Mouse (Mus musculus): ENCODE results near the gene 5530400C23Rik. TPM values are rescaled to one million over a fixed set of nuclear protein-coding genes. Genes with fewer than 3 reads are reported as not detected.
"Not testable (repeated sequence)": the region's sequence is repeated elsewhere in the genome, so short reads cannot be mapped to it uniquely, and the experiment has no call there.

5530400C23Rik gene
- not detected in 2 replicates for polyA plus RNA-seq (2012)

DNA sequence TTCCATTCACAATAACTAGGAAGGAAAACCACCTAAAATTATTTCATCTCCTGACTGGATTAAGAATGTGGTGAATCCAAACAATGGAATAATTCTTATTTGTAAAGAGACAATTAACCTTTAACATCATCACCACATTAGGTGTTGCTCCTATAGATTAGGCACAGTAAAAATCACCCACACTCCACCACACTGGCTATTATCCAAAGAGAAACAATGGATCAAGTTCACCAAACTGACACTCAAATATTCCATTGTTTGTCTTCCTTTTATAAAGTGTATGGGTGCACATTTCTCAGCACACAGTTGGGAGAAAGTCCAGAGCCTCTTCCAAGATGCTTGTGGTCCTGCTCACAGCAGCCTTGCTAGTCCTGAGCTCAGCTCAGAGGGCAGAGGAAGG, at the start of gene 5530400C23Rik:
Gene 5530400C23Rik (plus strand): TSS at position 301 of the 400 bp plus-strand sequence.
- TF ChIP-seq GATA1 (IDR thresholded peaks at IDR 0.05; ENCODE audit: low read length) = not testable (repeated sequence)

GRCm38 (mm10) chr6:133305952-133306715, 14.1 kb downstream of the 5530400C23Rik start:
- no peak for TF ChIP-seq GATA1 (IDR thresholded peaks at IDR 0.05; ENCODE audit: low read length)

DNA sequence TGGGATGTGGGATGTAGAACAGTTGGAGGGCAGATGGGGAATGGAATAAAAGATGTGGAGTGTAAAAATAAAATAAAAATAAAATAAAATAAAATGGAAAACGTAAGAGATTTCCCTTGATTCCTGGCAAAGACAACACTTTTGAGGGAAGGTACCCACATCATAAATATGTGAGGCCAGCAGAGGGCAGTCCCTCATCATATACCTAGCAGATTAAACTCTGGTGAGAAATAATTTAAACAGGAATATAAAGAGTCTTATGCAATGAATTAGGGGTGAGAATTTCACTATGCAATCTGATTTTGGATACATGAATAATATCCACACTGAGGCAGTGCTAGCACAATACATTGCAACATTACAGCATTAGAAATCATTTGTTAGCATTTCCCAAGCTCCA, 46.5 kb downstream of the 5530400C23Rik start:
- TF ChIP-seq GATA1 (IDR thresholded peaks at IDR 0.05; ENCODE audit: low read length) = no peak

Other genes starting within 250 kb of the 5530400C23Rik start
- not detected in 2 replicates for gene Tas2r140, start 236.4 kb upstream of the 5530400C23Rik start, polyA plus RNA-seq (2012)
- gene Smim10l1, start 187.3 kb upstream of the 5530400C23Rik start, polyA plus RNA-seq (2012) = 63.3 and 86.0 TPM in 2 replicates

Measured in G1E-ER4 (cell line).